Mouse (Mus musculus): ENCODE measurements around the gene Gm43191. TPM values are rescaled to one million over a fixed set of nuclear protein-coding genes. Genes with fewer than 3 reads are reported as not detected.

Gene Gm43191
- polyA plus RNA-seq (2021), result 2.6 TPM

- no peaks in the 10 kb centered on the region for H3K27me3 ChIP-seq
- no peak for DNase-seq (ENCODE audit: low read depth, low spot score)
- CTCF ChIA-PET, result interaction anchor here (1.2 to 2.0 kb wide), 3 partner anchors 9 to 14 kb away, joined by 3 to 7 read pairs (median 6); no protein-coding TSS in a partner anchor
- POLR2A ChIA-PET, result interaction anchor here (1.0 kb wide), 1 partner anchor 15 kb away, joined by 5 read pairs; no protein-coding TSS in a partner anchor
- in situ Hi-C loops (cut with MboI; ENCODE audit: low pct_unique_long_range_greater_than_20kb), result no loop called here
- ATAC-seq, result no peak
- TF ChIP-seq CTCF (IDR thresholded peaks at IDR 0.05), result no peak
Observed at GRCm38 (mm10) chr3:116681160-116681559, at the start of gene Gm43191. Gm43191 (minus strand) TSS chr3:116681260.

DNA sequence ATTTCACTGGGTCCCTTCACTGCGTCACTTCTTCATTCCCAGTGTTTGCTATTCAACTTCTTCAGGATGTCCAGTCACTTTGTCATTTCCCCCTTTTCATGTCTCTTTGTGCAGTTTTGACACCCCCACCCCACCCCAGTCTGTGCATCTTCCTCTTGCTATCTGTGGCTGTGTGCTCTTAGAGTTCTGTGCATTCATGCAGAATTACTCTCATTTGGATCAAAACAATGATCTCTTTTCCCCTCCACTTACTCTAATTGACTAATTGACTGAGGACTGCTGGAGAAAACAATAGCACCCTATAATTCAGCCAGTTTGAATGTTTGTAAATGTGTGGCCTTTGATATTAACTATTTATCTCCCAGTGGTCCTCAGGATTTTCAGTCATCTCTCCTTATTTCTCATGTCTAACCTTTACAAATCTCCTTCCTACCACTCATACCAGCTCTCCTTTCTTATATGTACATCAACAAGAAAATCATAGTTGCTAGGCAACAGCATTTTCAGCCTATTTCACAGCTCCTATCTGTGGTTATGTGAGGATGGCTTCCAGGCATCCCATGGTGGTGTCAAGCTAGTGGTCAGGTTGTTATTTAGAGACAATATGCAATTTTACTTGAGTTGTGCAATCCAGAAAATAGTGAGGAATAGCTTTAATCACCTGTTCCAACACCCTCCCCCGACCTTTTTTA, 48.6 kb upstream of the Gm43191 start:
- TF ChIP-seq CTCF (IDR thresholded peaks at IDR 0.05), result no peak
- POLR2A ChIA-PET, result no interaction called here
- DNase-seq (ENCODE audit: low read depth, low spot score) (no peak), ATAC-seq (no peak)
- no peaks in the 10 kb centered on the region for H3K27me3 ChIP-seq
- in situ Hi-C loops (cut with MboI; ENCODE audit: low pct_unique_long_range_greater_than_20kb), result loop anchor here (25.0 kb wide), 1 partner anchor 692 kb away; no protein-coding TSS in a partner anchor
- CTCF ChIA-PET, result interaction anchor here (1.2 kb wide), 1 partner anchor 9 kb away, joined by 5 read pairs; no protein-coding TSS in a partner anchor

DNA sequence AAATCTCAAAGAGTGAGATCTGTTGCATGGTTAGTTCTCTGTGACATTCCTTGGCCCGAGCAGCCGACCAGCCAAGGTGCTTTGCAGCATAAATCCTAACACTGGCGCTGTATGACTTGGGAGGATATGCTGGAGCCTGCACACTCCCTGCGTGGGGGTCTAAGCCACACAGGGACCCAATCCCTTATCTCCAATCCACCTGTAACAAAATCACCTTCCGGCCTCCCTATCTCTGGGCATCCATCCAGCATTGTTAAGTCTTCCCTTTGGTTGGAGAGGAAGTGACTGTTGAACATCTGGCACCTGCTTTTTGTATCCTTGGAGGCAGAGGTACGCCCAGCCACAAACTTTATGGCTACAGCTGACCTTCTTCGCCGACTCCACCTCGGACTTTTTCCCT, 45.7 kb upstream of the Gm43191 start:
- ChIA-PET CTCF (interaction anchor here (1.0 to 3.5 kb wide), 3 partner anchors 10 to 15 kb away, joined by 3 to 15 read pairs (median 4); no protein-coding TSS in a partner anchor), POLR2A (interaction anchor here (1.6 kb wide), 1 partner anchor 15 kb away, joined by 6 read pairs; no protein-coding TSS in a partner anchor)
- DNase-seq (ENCODE audit: low read depth, low spot score) (no peak), ATAC-seq (no peak)
- TF ChIP-seq CTCF (IDR thresholded peaks at IDR 0.05), result no peak
- in situ Hi-C loops (cut with MboI; ENCODE audit: low pct_unique_long_range_greater_than_20kb), result loop anchor here (25.0 kb wide), 1 partner anchor 690 kb away; no protein-coding TSS in a partner anchor
- no peaks in the 10 kb centered on the region for H3K27me3 ChIP-seq

DNA sequence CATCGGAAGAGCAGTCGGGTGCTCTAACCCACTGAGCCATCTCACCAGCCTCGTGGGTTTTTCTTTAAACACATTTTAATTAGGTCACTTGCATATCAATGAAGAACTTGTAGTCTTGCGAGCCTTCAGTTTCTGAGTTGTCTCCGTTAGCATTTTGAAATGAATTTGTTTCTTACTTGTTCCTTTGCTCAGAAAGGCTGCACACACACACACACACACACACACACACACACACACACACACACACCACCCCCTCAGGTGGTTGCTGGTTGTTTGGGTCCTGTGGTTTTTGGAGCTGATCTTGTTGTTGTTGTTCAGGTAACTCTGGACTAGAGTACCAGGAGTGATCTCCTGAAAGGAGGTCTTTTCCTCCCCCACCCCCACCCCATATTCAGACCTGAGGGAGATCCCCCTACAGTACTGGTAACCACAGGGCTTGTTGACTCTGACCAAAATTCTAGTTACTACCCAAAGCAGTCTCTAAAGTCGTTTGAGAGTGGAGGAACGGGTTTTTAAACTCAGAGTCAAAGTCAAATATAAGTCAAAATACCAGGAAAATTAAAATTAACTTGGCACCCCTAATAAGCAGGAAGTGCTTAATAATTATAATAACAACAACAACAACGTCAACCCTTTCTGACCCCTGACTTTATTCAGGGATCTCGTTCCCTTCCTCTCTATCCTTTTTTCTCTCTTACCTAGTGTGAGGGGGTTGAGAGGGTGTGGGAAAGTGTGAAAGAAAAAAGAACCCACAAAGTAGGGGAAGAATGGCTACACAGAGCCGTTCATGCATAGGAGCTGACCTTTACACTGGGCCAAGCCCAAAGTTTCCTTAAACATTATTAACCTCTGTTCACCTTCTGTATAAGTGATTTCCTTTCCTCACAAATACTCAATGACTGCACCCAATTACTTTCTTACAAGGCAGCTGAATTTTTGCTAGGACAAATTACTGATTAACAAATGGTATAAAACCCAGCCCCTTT, 42.7 kb upstream of the Gm43191 start:
- ATAC-seq, result no peak
- in situ Hi-C loops (cut with MboI; ENCODE audit: low pct_unique_long_range_greater_than_20kb), result no loop called here
- no peak for TF ChIP-seq CTCF (IDR thresholded peaks at IDR 0.05)
- H3K27me3 ChIP-seq, result no peaks in the 10 kb centered on the region
- ChIA-PET CTCF (interaction anchor here (0.6 to 0.9 kb wide), 3 partner anchors 8 to 301 kb away, joined by 3 read pairs; no protein-coding TSS in a partner anchor), POLR2A (interaction anchor here (0.7 kb wide), 1 partner anchor 63 kb away, joined by 8 read pairs; no protein-coding TSS in a partner anchor)
- no peak for DNase-seq (ENCODE audit: low read depth, low spot score)

DNA sequence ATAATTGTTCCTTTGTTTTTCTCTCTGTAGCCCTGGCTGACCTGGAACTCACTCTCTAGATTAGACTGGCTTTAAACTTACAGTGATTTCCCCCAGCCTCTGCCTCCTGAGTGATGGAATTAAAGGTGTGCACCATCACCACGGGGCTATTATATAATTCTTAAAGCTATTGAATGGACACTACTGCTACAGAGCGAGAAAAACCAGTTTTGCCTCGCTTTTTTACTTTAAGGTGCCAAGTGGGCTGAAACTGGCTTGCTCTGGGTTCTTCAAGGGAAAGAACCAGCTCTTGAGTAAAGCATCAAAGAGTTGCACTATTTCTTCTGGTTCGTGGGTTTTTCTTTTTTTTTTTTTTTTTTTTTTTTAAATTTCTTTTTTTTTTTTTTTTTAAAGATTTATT, 41.9 kb upstream of the Gm43191 start:
- H3K27me3 ChIP-seq, result no peaks in the 10 kb centered on the region
- ATAC-seq, result no peak
- POLR2A ChIA-PET, result no interaction called here
- no peak for TF ChIP-seq CTCF (IDR thresholded peaks at IDR 0.05)
- no peak for DNase-seq (ENCODE audit: low read depth, low spot score)
- CTCF ChIA-PET, result interaction anchor here (0.6 to 0.9 kb wide), 2 partner anchors 29 to 300 kb away, joined by 3 read pairs; no protein-coding TSS in a partner anchor
- in situ Hi-C loops (cut with MboI; ENCODE audit: low pct_unique_long_range_greater_than_20kb), result no loop called here

- ChIA-PET POLR2A (no interaction called here), CTCF (interaction anchor here (1.4 kb wide), 1 partner anchor 9 kb away, joined by 7 read pairs; no protein-coding TSS in a partner anchor)
- ATAC-seq (no peak), DNase-seq (ENCODE audit: low read depth, low spot score) (no peak)
- no peaks in the 10 kb centered on the region for H3K27me3 ChIP-seq
- in situ Hi-C loops (cut with MboI; ENCODE audit: low pct_unique_long_range_greater_than_20kb), result no loop called here
- no peak for TF ChIP-seq CTCF (IDR thresholded peaks at IDR 0.05)
Observed at GRCm38 (mm10) chr3:116718951-116719350, 37.9 kb upstream of the Gm43191 start.

- ChIA-PET POLR2A (interaction anchor here (2.6 kb wide), 1 partner anchor 10 kb away, joined by 11 read pairs; no protein-coding TSS in a partner anchor), CTCF (interaction anchor here (1.2 to 3.9 kb wide), 5 partner anchors 15 to 38 kb away, joined by 3 to 18 read pairs (median 4); no protein-coding TSS in a partner anchor)
- ATAC-seq (no peak), DNase-seq (ENCODE audit: low read depth, low spot score) (no peak)
- no peaks in the 10 kb centered on the region for H3K27me3 ChIP-seq
- in situ Hi-C loops (cut with MboI; ENCODE audit: low pct_unique_long_range_greater_than_20kb), result no loop called here
- no peak for TF ChIP-seq CTCF (IDR thresholded peaks at IDR 0.05)
Observed at GRCm38 (mm10) chr3:116713031-116713430, 32.0 kb upstream of the Gm43191 start.

DNA sequence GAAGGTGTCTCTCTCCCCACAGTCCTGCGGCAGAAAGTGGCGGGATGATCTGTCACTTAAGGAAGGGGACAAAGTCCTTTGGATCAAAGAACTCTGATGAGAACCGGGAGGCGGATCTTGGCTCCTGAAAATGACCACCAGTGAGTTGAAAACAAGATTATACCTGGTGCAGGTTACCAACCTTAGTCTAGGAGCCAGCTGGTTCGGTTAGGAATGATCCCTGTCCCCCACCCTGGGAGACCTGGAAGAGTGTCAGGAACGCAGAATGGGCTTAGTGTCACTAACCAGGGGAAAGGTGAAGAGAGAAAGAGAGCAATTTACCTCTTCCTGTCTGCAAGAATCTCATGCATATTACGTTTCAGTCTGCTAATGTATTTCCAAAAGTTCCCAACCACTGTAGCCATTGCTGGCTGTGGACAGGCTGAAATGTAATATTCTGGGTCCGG, 31.4 kb upstream of the Gm43191 start, which contains the start of gene Slc35a3:
Gene Slc35a3 (minus strand): TSS at position 396 of the 446 bp plus-strand sequence.
- CTCF ChIA-PET, result interaction anchor here (1.2 to 3.9 kb wide), 5 partner anchors 14 to 39 kb away, joined by 3 to 18 read pairs (median 4); no protein-coding TSS in a partner anchor
- H3K27me3 ChIP-seq, result no peaks in the 10 kb centered on the region
- in situ Hi-C loops (cut with MboI; ENCODE audit: low pct_unique_long_range_greater_than_20kb), result no loop called here
- DNase-seq (ENCODE audit: low read depth, low spot score) (peak; percentile 38), ATAC-seq (peak; percentile 45)
- TF ChIP-seq CTCF (IDR thresholded peaks at IDR 0.05), result no peak
- POLR2A ChIA-PET, result interaction anchor here (1.2 to 2.6 kb wide), 5 partner anchors 9 to 62 kb away, joined by 3 to 11 read pairs (median 6); partner anchors contain the start of gene Mfsd14a

DNA sequence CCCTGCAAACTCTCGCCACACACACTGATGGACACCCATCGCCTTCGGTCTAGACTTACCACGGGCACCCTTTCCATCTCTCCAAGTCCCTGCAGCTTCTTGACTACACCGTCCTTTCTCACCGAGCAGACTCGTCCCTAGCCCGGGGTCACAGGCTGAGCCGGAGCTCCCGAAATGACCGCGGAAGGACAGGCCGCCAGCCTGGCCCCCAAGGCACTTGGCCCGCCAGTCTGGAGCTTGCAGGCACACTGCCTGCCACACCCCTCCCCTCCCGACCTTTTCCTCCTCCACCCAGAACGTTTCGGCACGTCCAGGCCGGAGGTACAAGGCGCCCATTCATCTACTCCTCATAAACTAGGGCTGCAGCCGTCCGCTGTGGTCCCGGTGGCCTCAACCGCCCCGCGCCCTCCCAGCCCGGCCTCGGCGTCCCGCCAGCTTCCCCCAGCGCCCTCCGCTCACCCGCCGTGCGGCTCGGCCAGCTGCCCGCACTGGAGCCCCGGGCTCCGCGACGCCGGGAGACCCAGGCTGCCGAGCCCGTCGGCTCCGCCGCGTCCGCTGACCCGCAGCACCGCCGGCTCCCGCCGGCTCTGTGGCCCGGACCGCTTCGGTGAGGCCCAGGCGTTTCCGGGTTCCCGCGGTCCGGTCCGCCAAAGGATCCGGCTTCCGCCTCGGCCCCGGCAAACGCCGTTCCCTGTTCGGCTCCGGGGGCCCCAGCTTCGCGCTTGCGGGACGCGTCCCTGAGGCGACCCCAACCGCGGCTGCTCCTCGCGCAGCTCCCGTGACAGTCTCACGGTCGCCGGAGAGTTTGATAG, 30.8 kb upstream of the Gm43191 start:
- ChIA-PET POLR2A (interaction anchor here (1.1 to 2.6 kb wide), 7 partner anchors 8 to 117 kb away, joined by 3 to 11 read pairs (median 6); partner anchors contain the start of genes Mfsd14a and Sass6), CTCF (interaction anchor here (1.1 to 3.9 kb wide), 6 partner anchors 11 to 40 kb away, joined by 3 to 18 read pairs (median 4); no protein-coding TSS in a partner anchor)
- DNase-seq (ENCODE audit: low read depth, low spot score), result peak; percentile 28
- TF ChIP-seq CTCF (IDR thresholded peaks at IDR 0.05), result no peak
- ATAC-seq, result peak; percentile 93
- in situ Hi-C loops (cut with MboI; ENCODE audit: low pct_unique_long_range_greater_than_20kb), result no loop called here
- no peaks in the 10 kb centered on the region for H3K27me3 ChIP-seq

Data from Patski (cell line).